Mouse (Mus musculus) lung, postnatal 0 days (tissue): Measurements from ENCODE around the gene Tnr. TPM values are rescaled to one million over a fixed set of nuclear protein-coding genes. Genes with fewer than 3 reads are reported as not detected.

Source experiments
- ATAC-seq: fragments of 200-750 bp; cut with Nextera tagmentation; 2 replicates; pipeline ENCODE4 v1.8.0; 2017; ENCODE audit warnings: moderate library complexity
- DNase-seq: peaks from one replicate; pipeline ENCODE4 v3.0.0-alpha.2; 2016; ENCODE audit warnings: low spot score
- H3K27ac ChIP-seq: fragments of 300-500 bp; sonication (generic); 2 replicates; pipeline ENCODE4 v1.5.1; 2014; ENCODE audit warnings: antibody characterized with exemption, mild to moderate bottlenecking, low read length, mixed read lengths
- H3K27me3 ChIP-seq: fragments of 300-500 bp; sonication (generic); replicated peaks from 2 replicates; pipeline ENCODE4 v1.6.1; 2014; ENCODE audit warnings: low read length, mixed read lengths; ENCODE audit not compliant: insufficient read depth
- H3K36me3 ChIP-seq: fragments of 300-500 bp; sonication (generic); 2 replicates; pipeline ENCODE4 v1.6.1; 2014; ENCODE audit warnings: low read length, mixed read lengths; ENCODE audit not compliant: insufficient read depth
- H3K4me1 ChIP-seq: fragments of 300-500 bp; sonication (generic); 2 replicates; pipeline ENCODE4 v1.6.1; 2014; ENCODE audit warnings: antibody characterized with exemption, low read depth, low read length, mixed read lengths; ENCODE audit not compliant: insufficient read depth
- H3K4me2 ChIP-seq: fragments of 300-500 bp; sonication (generic); replicated peaks from 2 replicates; pipeline ENCODE4 v1.6.1; 2014; ENCODE audit warnings: low read depth, mild to moderate bottlenecking, low read length, moderate library complexity, mixed read lengths
- H3K4me3 ChIP-seq: fragments of 300-500 bp; sonication (generic); 2 replicates; pipeline ENCODE4 v1.5.1; 2014; ENCODE audit warnings: low read depth, low read length
- H3K9ac ChIP-seq: fragments of 300-500 bp; sonication (generic); replicated peaks from 2 replicates; pipeline ENCODE4 v1.6.1; 2014; ENCODE audit warnings: low read depth, mild to moderate bottlenecking
- H3K9me3 ChIP-seq: fragments of 300-500 bp; sonication (generic); 2 replicates; pipeline ENCODE4 v1.6.1; 2016; ENCODE audit warnings: low read length, mixed read lengths
- CTCF ChIP-seq: IDR thresholded peaks from 2 replicates; pipeline ENCODE4 v1.5.1; 2016; ENCODE audit warnings: antibody characterized with exemption, mild to moderate bottlenecking
- EP300 ChIP-seq: IDR thresholded peaks from 2 replicates; pipeline ENCODE4 v1.6.1; 2016; ENCODE audit warnings: antibody characterized with exemption, mild to moderate bottlenecking, control low read depth
- WGBS: fragments of 180-500 bp; shearing (Covaris S2); extraction: QIAGEN DNeasy Blood & Tissue Kit; methylation state at CpG from one replicate; pipeline ENCODE4 v1.1.7; 2014; 5-methylcytosine and 5-hydroxymethylcytosine counted together
- polyA plus RNA-seq: library from polyadenylated mRNA; unstranded; fragments of >200 nt; fragmentation: Nextera tagmentation; extraction: Ambion mirVana; gene quantifications from 2 replicates; pipeline ENCODE4 v1.2.1, GENCODE M21; 2015

Gene Tnr
- polyA plus RNA-seq, 1 experiment from 2014 or later, result not detected

DNA sequence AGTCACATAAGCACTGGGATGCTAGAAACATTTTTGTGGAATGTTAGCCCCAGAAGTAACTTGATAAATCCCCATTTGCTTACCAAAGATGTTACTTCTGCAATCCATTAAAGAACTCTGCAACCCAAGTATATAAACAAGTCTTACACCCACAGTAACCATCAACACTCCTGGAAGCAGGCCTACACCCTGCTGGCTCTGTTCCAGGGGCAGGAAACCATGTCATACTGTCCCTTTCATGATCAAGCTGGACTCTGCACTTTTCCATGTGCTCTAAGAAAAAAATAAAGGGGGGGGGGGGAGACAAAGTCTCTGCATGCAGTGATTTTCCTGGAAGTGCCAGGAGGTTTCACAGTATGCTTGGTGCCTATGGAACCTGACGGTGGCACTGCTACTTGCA is 456.8 kb downstream of the Tnr start:
- Histone ChIP-seq H3K9ac (no peak overlapping the region), H3K27me3 (no peaks in the 10 kb centered on the region), H3K9me3 (no peaks in the 10 kb centered on the region), H3K4me3 (no peak overlapping the region), H3K36me3 (no peaks in the 10 kb centered on the region), H3K27ac (no peak overlapping the region), H3K4me1 (no peaks in the 10 kb centered on the region), H3K4me2 (no peak overlapping the region)
- TF ChIP-seq EP300 (no peak), CTCF (no peak)
- ATAC-seq (no peak), DNase-seq (no peak)
- WGBS, result 54% methylated on average over 1 of the region's 1 CpGs
